Mouse (Mus musculus) adrenal gland, postnatal 14 days (tissue): ENCODE results near the gene Gm10715. TPM values are rescaled to one million over a fixed set of nuclear protein-coding genes. Genes with fewer than 3 reads are reported as not detected.
"Not testable (repeated sequence)": the region's sequence is repeated elsewhere in the genome, so short reads cannot be mapped to it uniquely, and the experiment has no call there.

Experiments
- DNase-seq: peaks from one replicate; pipeline ENCODE4 v3.0.0; 2021; ENCODE audit warnings: mixed read lengths
- microRNA-seq, 2 experiments: library from miRNA; unstranded; fragments of <30 nt; microRNA quantifications; one replicate each; pipeline ENCODE4 v1.2.0; 2021
- total RNA-seq: library from RNA; stranded (reverse); gene quantifications from 2 replicates; pipeline ENCODE4 v1.2.3, GENCODE M21; 2021

Gene Gm10715
- total RNA-seq, 1 experiment from 2014 or later: not detected

GRCm38 (mm10) chr9:3024912-3025467, 11.7 kb upstream of the Gm10715 start, which contains the start of gene Gm10717:
TSS of gene Gm10717 (plus strand) at chr9:3025417.
- DNase-seq: not testable (repeated sequence)

- DNase-seq: peak; percentile 19
Measured at GRCm38 (mm10) chr9:3025653-3026052, 11.0 kb upstream of the Gm10715 start.

- not testable (repeated sequence) for DNase-seq
Measured at GRCm38 (mm10) chr9:3026136-3026535, 10.5 kb upstream of the Gm10715 start.

- DNase-seq: not testable (repeated sequence)
Measured at GRCm38 (mm10) chr9:3026741-3027140, 9.9 kb upstream of the Gm10715 start.

- not testable (repeated sequence) for DNase-seq
Measured at GRCm38 (mm10) chr9:3027200-3027599, 9.5 kb upstream of the Gm10715 start.

- peak; percentile 4 for DNase-seq
Measured at GRCm38 (mm10) chr9:3029276-3030000, 7.2 kb upstream of the Gm10715 start.

- DNase-seq: not testable (repeated sequence)
Measured at GRCm38 (mm10) chr9:3030677-3031318, 5.9 kb upstream of the Gm10715 start.

GRCm38 (mm10) chr9:3034299-3034698, 2.4 kb upstream of the Gm10715 start, which contains the start of gene Gm17535:
TSS of gene Gm17535 (plus strand) at chr9:3034599.
- not testable (repeated sequence) for DNase-seq

GRCm38 (mm10) chr9:3038161-3038560, 1.5 kb downstream of the Gm10715 start:
- DNase-seq: not testable (repeated sequence)

Small RNA genes lying within 50 kb of the gene (microRNA-seq; reads per million reads assigned to microRNA genes)
- 0 reads per million in 2 experiments for gene Mir101c

Other genes starting within 250 kb of the Gm10715 start
- not detected in 2 replicates for gene Gm10722, start 36.0 kb upstream of the Gm10715 start, total RNA-seq
- 0.60 TPM in 1 of 2 replicates, not detected in the other for gene Gm11168, start 33.5 kb upstream of the Gm10715 start, total RNA-seq
- gene Gm10721, start 23.7 kb upstream of the Gm10715 start, total RNA-seq: 1.3 TPM in 1 of 2 replicates, not detected in the other
- gene Gm10720, start 21.2 kb upstream of the Gm10715 start, total RNA-seq: not detected in 2 replicates
- gene Gm10719, start 19.5 kb upstream of the Gm10715 start, total RNA-seq: 1.7 and 1.8 TPM in 2 replicates
- 2.3 and 2.6 TPM in 2 replicates for gene Gm10718, start 13.3 kb upstream of the Gm10715 start, total RNA-seq
- gene Gm10717, start 11.5 kb upstream of the Gm10715 start, total RNA-seq: 0.89 and 1.0 TPM in 2 replicates
- gene Gm17535, start 2.3 kb upstream of the Gm10715 start, total RNA-seq: not detected in 2 replicates